Mouse (Mus musculus): Measurements from ENCODE around the gene Ccdc183. TPM values are rescaled to one million over a fixed set of nuclear protein-coding genes. Genes with fewer than 3 reads are reported as not detected.

Gene Ccdc183
- polyA plus RNA-seq, 1 experiment, result 0.02 TPM

- H3K4me1 ChIP-seq (ENCODE audit: control insufficient read depth, insufficient read depth, low read length), result no peaks in the 10 kb centered on the region; the same call in 1 of the 2 replicates
- no peak within 1 kb of the TSS for H3K27ac ChIP-seq (ENCODE audit: insufficient read depth, low read length)
- no peak for TF ChIP-seq POLR2A (IDR thresholded peaks at IDR 0.05; ENCODE audit: extremely low read depth, insufficient read depth, low read length)
- TF ChIP-seq CTCF (IDR thresholded peaks at IDR 0.05; ENCODE audit: extremely low read depth, insufficient read depth, low read length), result no peak
- no peak within 1 kb of the TSS for H3K4me3 ChIP-seq (ENCODE audit: insufficient read depth, low read length)
Observed at GRCm38 (mm10) chr2:25652902-25653301, 35.4 kb upstream of the Ccdc183 start, which contains the start of gene Lcn8. TSS of gene Lcn8 (plus strand) at chr2:25653120.

DNA sequence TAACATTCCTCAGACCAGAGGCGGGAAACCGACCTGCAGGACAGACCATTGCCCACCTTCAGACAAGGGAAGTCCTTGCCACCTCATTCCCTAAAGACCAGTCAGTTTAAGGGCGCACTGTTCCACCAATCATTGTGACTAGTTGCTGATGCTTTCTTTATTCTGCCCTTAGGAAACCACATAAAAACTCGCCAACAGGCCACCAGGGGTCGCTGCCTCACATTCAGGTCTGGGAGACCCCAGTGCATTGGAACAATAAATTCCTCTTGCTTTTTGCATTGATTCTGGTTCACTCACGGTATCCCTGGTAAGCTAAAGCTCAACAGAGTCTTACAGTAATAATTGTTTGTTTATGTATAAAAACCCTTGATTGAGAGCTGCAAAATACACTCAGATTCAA lies 22.4 kb upstream of the Ccdc183 start:
- H3K4me1 ChIP-seq (ENCODE audit: control insufficient read depth, insufficient read depth, low read length), result no peaks in the 10 kb centered on the region
- H3K27ac ChIP-seq (ENCODE audit: insufficient read depth, low read length), result no peak overlapping the region
- no peak for TF ChIP-seq POLR2A (IDR thresholded peaks at IDR 0.05; ENCODE audit: extremely low read depth, insufficient read depth, low read length)
- peak; percentile 55 for TF ChIP-seq CTCF (IDR thresholded peaks at IDR 0.05; ENCODE audit: extremely low read depth, insufficient read depth, low read length)
- no peak overlapping the region for H3K4me3 ChIP-seq (ENCODE audit: insufficient read depth, low read length)

DNA sequence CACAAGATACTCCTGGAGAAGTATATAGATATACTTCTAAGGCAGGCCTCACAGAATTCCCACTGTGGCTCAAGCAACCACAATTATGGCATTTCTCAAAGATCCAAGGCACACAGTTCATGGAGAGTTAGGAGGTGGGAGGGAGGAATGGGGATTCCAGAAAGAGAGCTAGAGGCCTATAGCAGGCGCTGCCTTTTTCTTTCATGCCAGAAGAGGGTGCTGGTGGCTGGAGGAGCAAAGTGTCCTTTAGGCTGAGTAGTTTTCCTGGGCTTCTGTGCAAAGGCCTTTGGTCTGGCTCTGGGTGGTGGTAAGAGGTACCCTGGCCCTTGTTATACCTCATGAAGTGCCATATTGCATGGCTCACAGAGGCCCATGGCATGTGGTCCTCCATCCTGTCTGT lies 16.6 kb upstream of the Ccdc183 start:
- Histone ChIP-seq H3K4me1 (ENCODE audit: control insufficient read depth, insufficient read depth, low read length) (no peaks in the 10 kb centered on the region), H3K4me3 (ENCODE audit: insufficient read depth, low read length) (no peak overlapping the region), H3K27ac (ENCODE audit: insufficient read depth, low read length) (no peak overlapping the region)
- TF ChIP-seq CTCF (IDR thresholded peaks at IDR 0.05; ENCODE audit: extremely low read depth, insufficient read depth, low read length), result peak; percentile 40
- TF ChIP-seq POLR2A (IDR thresholded peaks at IDR 0.05; ENCODE audit: extremely low read depth, insufficient read depth, low read length), result no peak

GRCm38 (mm10) chr2:25633616-25634015 lies 16.1 kb upstream of the Ccdc183 start:
- H3K27ac ChIP-seq (ENCODE audit: insufficient read depth, low read length), result no peak overlapping the region
- H3K4me3 ChIP-seq (ENCODE audit: insufficient read depth, low read length), result no peak overlapping the region
- TF ChIP-seq CTCF (IDR thresholded peaks at IDR 0.05; ENCODE audit: extremely low read depth, insufficient read depth, low read length), result no peak
- TF ChIP-seq POLR2A (IDR thresholded peaks at IDR 0.05; ENCODE audit: extremely low read depth, insufficient read depth, low read length), result no peak
- H3K4me1 ChIP-seq (ENCODE audit: control insufficient read depth, insufficient read depth, low read length), result no peaks in the 10 kb centered on the region

- no peak overlapping the region for H3K4me3 ChIP-seq (ENCODE audit: insufficient read depth, low read length)
- TF ChIP-seq POLR2A (IDR thresholded peaks at IDR 0.05; ENCODE audit: extremely low read depth, insufficient read depth, low read length) (no peak), CTCF (IDR thresholded peaks at IDR 0.05; ENCODE audit: extremely low read depth, insufficient read depth, low read length) (no peak)
- no peaks in the 10 kb centered on the region for H3K4me1 ChIP-seq (ENCODE audit: control insufficient read depth, insufficient read depth, low read length)
- H3K27ac ChIP-seq (ENCODE audit: insufficient read depth, low read length), result no peak overlapping the region
Observed at GRCm38 (mm10) chr2:25628738-25629137, 11.3 kb upstream of the Ccdc183 start.

DNA sequence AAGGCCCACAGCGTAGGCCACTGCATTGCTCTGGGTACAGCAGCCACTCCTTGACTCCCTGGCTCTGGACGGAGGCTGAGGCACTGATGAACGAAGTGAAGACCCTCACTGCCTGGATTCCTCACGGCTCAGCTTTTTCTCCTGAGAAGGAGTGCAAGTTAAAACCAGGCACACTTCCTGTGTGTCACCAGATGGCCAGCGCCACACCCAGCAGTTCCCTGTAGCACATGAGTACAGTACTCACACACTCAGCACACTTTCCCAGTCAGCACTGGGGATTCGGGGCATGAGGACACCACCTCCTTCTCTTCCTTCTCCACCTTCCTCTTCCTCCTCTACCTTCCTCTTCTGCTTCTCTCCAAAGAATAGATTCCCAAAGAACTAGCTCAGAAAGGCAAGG lies 10.3 kb upstream of the Ccdc183 start, which contains the start of gene Fcna:
Gene Fcna (minus strand): TSS at position 220 of the 400 bp plus-strand sequence.
- no peak for TF ChIP-seq CTCF (IDR thresholded peaks at IDR 0.05; ENCODE audit: extremely low read depth, insufficient read depth, low read length)
- no peak for TF ChIP-seq POLR2A (IDR thresholded peaks at IDR 0.05; ENCODE audit: extremely low read depth, insufficient read depth, low read length)
- H3K27ac ChIP-seq (ENCODE audit: insufficient read depth, low read length), result no peak within 1 kb of the TSS
- no peak within 1 kb of the TSS for H3K4me3 ChIP-seq (ENCODE audit: insufficient read depth, low read length)
- H3K4me1 ChIP-seq (ENCODE audit: control insufficient read depth, insufficient read depth, low read length), result no peaks in the 10 kb centered on the region

DNA sequence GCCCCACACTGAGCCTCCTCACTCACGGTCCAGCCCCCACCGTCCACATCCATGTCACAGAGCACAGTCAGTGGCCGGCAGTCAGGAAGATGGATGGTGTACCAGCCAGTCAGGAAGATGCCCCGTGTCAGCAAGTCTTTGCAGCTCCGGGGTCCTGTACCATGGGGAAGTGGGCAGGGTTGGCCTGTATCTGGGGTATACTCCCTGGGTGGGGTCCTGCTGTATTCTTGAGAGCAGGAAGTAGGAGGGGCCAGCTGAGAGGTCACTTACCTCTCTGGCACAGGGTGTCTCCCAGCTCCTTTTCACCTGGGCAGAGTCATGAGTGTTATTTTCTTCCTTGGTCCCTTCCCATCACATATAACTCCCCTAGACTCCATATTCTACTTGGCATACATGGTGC lies 8.5 kb upstream of the Ccdc183 start:
- Histone ChIP-seq H3K4me1 (ENCODE audit: control insufficient read depth, insufficient read depth, low read length) (no peaks in the 10 kb centered on the region), H3K4me3 (ENCODE audit: insufficient read depth, low read length) (no peak overlapping the region), H3K27ac (ENCODE audit: insufficient read depth, low read length) (no peak overlapping the region)
- TF ChIP-seq CTCF (IDR thresholded peaks at IDR 0.05; ENCODE audit: extremely low read depth, insufficient read depth, low read length) (no peak), POLR2A (IDR thresholded peaks at IDR 0.05; ENCODE audit: extremely low read depth, insufficient read depth, low read length) (no peak)

- no peaks in the 10 kb centered on the region for H3K4me1 ChIP-seq (ENCODE audit: control insufficient read depth, insufficient read depth, low read length)
- H3K27ac ChIP-seq (ENCODE audit: insufficient read depth, low read length), result peak within 1 kb of the TSS; percentile 47
- TF ChIP-seq CTCF (IDR thresholded peaks at IDR 0.05; ENCODE audit: extremely low read depth, insufficient read depth, low read length), result peak; percentile 48
- TF ChIP-seq POLR2A (IDR thresholded peaks at IDR 0.05; ENCODE audit: extremely low read depth, insufficient read depth, low read length), result peak; percentile 55; the same call in 1 of the 2 replicates
- peak within 1 kb of the TSS; percentile 73 for H3K4me3 ChIP-seq (ENCODE audit: insufficient read depth, low read length)
Observed at GRCm38 (mm10) chr2:25621229-25622200, 4.0 kb upstream of the Ccdc183 start, which contains the start of gene Tmem141. TSS of gene Tmem141 (minus strand) at chr2:25622005.

DNA sequence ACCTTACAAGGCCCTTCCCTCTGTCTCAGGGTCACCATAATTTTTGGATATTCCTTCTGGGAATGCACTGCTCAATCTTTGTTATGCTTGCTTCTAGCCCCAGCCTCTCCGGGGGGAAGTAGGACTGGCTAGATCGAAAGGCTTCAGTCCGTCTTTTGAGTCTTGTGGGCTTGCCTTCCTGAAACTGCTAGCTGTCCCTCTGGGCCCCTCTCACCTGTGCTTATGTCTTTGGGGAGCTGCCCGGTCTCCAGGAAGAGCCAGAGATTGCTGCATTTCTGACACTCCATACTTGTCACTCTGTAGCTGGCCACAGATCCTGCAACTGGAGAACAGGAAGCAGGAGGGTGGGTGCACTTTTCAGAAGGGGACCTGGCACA lies 3.4 kb upstream of the Ccdc183 start:
- TF ChIP-seq CTCF (IDR thresholded peaks at IDR 0.05; ENCODE audit: extremely low read depth, insufficient read depth, low read length) (no peak), POLR2A (IDR thresholded peaks at IDR 0.05; ENCODE audit: extremely low read depth, insufficient read depth, low read length) (no peak)
- H3K4me3 ChIP-seq (ENCODE audit: insufficient read depth, low read length), result peak overlapping the region; percentile 73; the same call in 1 of the 2 replicates
- no peak overlapping the region for H3K27ac ChIP-seq (ENCODE audit: insufficient read depth, low read length)
- no peaks in the 10 kb centered on the region for H3K4me1 ChIP-seq (ENCODE audit: control insufficient read depth, insufficient read depth, low read length)

- H3K27ac ChIP-seq (ENCODE audit: insufficient read depth, low read length), result no peak overlapping the region
- TF ChIP-seq POLR2A (IDR thresholded peaks at IDR 0.05; ENCODE audit: extremely low read depth, insufficient read depth, low read length), result no peak
- no peak for TF ChIP-seq CTCF (IDR thresholded peaks at IDR 0.05; ENCODE audit: extremely low read depth, insufficient read depth, low read length)
- H3K4me1 ChIP-seq (ENCODE audit: control insufficient read depth, insufficient read depth, low read length), result no peaks in the 10 kb centered on the region
- no peak overlapping the region for H3K4me3 ChIP-seq (ENCODE audit: insufficient read depth, low read length)
Observed at GRCm38 (mm10) chr2:25620386-25620785, 2.9 kb upstream of the Ccdc183 start.
